Mouse (Mus musculus) limb, embryonic 12.5 days (tissue): ENCODE results near the gene Pex11a. TPM values are rescaled to one million over a fixed set of nuclear protein-coding genes. Genes with fewer than 3 reads are reported as not detected.
"Not testable (repeated sequence)": the region's sequence is repeated elsewhere in the genome, so short reads cannot be mapped to it uniquely, and the experiment has no call there.

ENCODE experiments used
- ATAC-seq: fragments of 200-750 bp; cut with Nextera tagmentation; 2 replicates; pipeline ENCODE4 v1.8.0; 2017; ENCODE audit warnings: low read depth, moderate TSS enrichment; ENCODE audit not compliant: insufficient number of reproducible peaks, insufficient read depth, low FRiP score, low TSS enrichment
- H3K27ac ChIP-seq: fragments of 300-500 bp; sonication (generic); 2 replicates; pipeline ENCODE4 v1.5.1; 2016; ENCODE audit warnings: mild to moderate bottlenecking, moderate library complexity
- H3K27me3 ChIP-seq: fragments of 300-500 bp; sonication (generic); 2 replicates; pipeline ENCODE4 v1.6.1; 2016; ENCODE audit warnings: mild to moderate bottlenecking, moderate library complexity
- H3K36me3 ChIP-seq: fragments of 300-500 bp; sonication (generic); 2 replicates; pipeline ENCODE4 v1.6.1; 2016; ENCODE audit warnings: mild to moderate bottlenecking, moderate library complexity
- H3K4me1 ChIP-seq: fragments of 300-500 bp; sonication (generic); replicated peaks from 2 replicates; pipeline ENCODE4 v1.6.1; 2016
- H3K4me2 ChIP-seq: fragments of 300-500 bp; sonication (generic); 2 replicates; pipeline ENCODE4 v1.6.1; 2016; ENCODE audit warnings: mild to moderate bottlenecking, moderate library complexity
- H3K4me3 ChIP-seq: fragments of 300-500 bp; sonication (generic); replicated peaks from 2 replicates; pipeline ENCODE4 v1.5.1; 2016; ENCODE audit warnings: mild to moderate bottlenecking
- H3K9ac ChIP-seq: fragments of 300-500 bp; sonication (generic); replicated peaks from 2 replicates; pipeline ENCODE4 v1.6.1; 2016; ENCODE audit warnings: mild to moderate bottlenecking, moderate library complexity
- H3K9me3 ChIP-seq: fragments of 300-500 bp; sonication (generic); 2 replicates; pipeline ENCODE4 v1.6.1; 2016; ENCODE audit warnings: mild to moderate bottlenecking, moderate library complexity
- WGBS: fragments of 180-500 bp; shearing (Covaris S2); methylation state at CpG from one replicate; pipeline ENCODE4 v1.1.7; 2016; 5-methylcytosine and 5-hydroxymethylcytosine counted together
- polyA plus RNA-seq: library from polyadenylated mRNA; unstranded; fragments of >200 nt; fragmentation: Nextera tagmentation; extraction: Ambion mirVana; gene quantifications from 2 replicates; pipeline ENCODE4 v1.2.1, GENCODE M21; 2016

The Pex11a gene
- 12.2 and 12.9 TPM in 2 replicates for polyA plus RNA-seq

- H3K4me2 ChIP-seq: peak within 1 kb of the TSS; percentile 91
- peak within 1 kb of the TSS; percentile 71 for H3K9ac ChIP-seq
- peaks cover 7% of the 10 kb centered on the region for H3K4me1 ChIP-seq
- no peaks in the 10 kb centered on the region for H3K27me3 ChIP-seq
- H3K36me3 ChIP-seq: peaks cover 10% of the 10 kb centered on the region; the same call in 1 of the 2 replicates
- H3K9me3 ChIP-seq: no peaks in the 10 kb centered on the region
- peak; percentile 89 for ATAC-seq
- H3K4me3 ChIP-seq: peak within 1 kb of the TSS; percentile 78
- WGBS: 3% methylated on average over 46 of the region's 46 CpGs
- no peak within 1 kb of the TSS for H3K27ac ChIP-seq
These were observed at the start of gene Pex11a, which contains the start of gene Wdr93 for GRCm38 (mm10) chr7:79742659-79743536. TSS of gene Pex11a (minus strand) at chr7:79743131. TSS of gene Wdr93 (plus strand) at chr7:79743163.

DNA sequence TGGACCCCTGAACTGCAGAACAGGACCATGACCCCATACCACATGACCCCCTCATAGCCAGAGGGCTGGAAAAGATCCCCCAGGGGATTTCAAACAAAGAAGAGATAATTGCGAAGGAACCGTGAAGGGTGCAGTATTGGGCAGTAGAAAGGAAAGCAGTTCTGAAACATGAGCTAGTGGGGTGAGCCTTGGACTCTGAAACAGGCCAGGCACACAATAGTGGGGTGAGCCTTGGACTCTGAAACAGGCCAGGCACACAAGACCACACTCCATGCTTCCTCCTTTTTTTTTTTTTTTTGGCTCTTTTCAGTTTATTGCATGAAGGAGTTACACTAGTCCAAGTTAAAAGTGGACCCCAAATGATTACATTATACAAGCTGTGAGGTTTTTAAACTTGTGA, 46.9 kb upstream of the Pex11a start:
- H3K36me3 ChIP-seq, H3K4me3 ChIP-seq, ATAC-seq, H3K4me2 ChIP-seq, H3K9me3 ChIP-seq, H3K9ac ChIP-seq, H3K27ac ChIP-seq: not testable (repeated sequence)
- H3K27me3 ChIP-seq: peaks cover 76% of the 10 kb centered on the region
- H3K4me1 ChIP-seq: peaks cover 29% of the 10 kb centered on the region
- 15% methylated on average over 2 of the region's 2 CpGs for WGBS

GRCm38 (mm10) chr7:79786295-79786694, 43.4 kb upstream of the Pex11a start:
- Histone ChIP-seq H3K9ac (no peak overlapping the region), H3K27ac (no peak overlapping the region), H3K4me1 (peaks cover 18% of the 10 kb centered on the region), H3K4me3 (no peak overlapping the region), H3K9me3 (no peaks in the 10 kb centered on the region), H3K36me3 (no peaks in the 10 kb centered on the region), H3K27me3 (peaks cover 41% of the 10 kb centered on the region), H3K4me2 (no peak overlapping the region)
- WGBS: 15% methylated on average over 6 of the region's 6 CpGs
- no peak; the same call in 1 of the 2 replicates for ATAC-seq

DNA sequence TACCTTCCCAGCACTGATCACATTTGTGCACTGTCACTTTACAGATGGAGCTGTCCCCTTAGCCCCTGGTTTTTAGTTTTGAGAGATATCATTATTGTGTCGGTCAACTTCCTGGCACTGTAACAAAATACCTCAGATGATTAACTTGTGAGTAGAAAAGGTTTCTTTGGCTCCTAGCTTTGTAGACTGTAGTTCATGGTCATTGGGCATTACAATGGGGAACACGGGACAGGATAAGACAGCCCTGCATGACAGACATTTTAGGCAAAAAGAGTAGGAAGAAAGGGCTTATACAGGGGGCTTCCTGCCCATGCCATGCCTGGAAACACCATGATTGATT, 39.6 kb upstream of the Pex11a start:
- no peaks in the 10 kb centered on the region for H3K9me3 ChIP-seq
- WGBS: 89% methylated on average over 2 of the region's 2 CpGs
- H3K27me3 ChIP-seq: peaks cover 16% of the 10 kb centered on the region
- no peak overlapping the region for H3K4me3 ChIP-seq
- H3K36me3 ChIP-seq: no peaks in the 10 kb centered on the region
- no peak overlapping the region for H3K4me2 ChIP-seq
- no peak overlapping the region for H3K9ac ChIP-seq
- no peak overlapping the region for H3K27ac ChIP-seq
- no peak for ATAC-seq
- peaks cover 10% of the 10 kb centered on the region; the same call in 1 of the 2 replicates for H3K4me1 ChIP-seq

GRCm38 (mm10) chr7:79781826-79782515, 39.0 kb upstream of the Pex11a start:
- Histone ChIP-seq H3K9me3 (no peaks in the 10 kb centered on the region), H3K9ac (no peak overlapping the region), H3K4me2 (no peak overlapping the region), H3K27me3 (peaks cover 12% of the 10 kb centered on the region), H3K4me3 (no peak overlapping the region), H3K27ac (no peak overlapping the region), H3K4me1 (peaks cover 10% of the 10 kb centered on the region; the same call in 1 of the 2 replicates), H3K36me3 (no peaks in the 10 kb centered on the region)
- 80% methylated on average over 11 of the region's 11 CpGs for WGBS
- no peak for ATAC-seq

GRCm38 (mm10) chr7:79780647-79781626, 38.0 kb upstream of the Pex11a start:
- 29% methylated on average over 16 of the region's 16 CpGs for WGBS
- peaks cover 10% of the 10 kb centered on the region; the same call in 1 of the 2 replicates for H3K4me1 ChIP-seq

GRCm38 (mm10) chr7:79771561-79772512, 28.9 kb upstream of the Pex11a start:
- WGBS: 37% methylated on average over 15 of the region's 15 CpGs
- H3K27ac ChIP-seq: no peak overlapping the region
- no peak overlapping the region for H3K4me3 ChIP-seq
- no peak overlapping the region for H3K9ac ChIP-seq
- H3K27me3 ChIP-seq: peaks cover 4% of the 10 kb centered on the region; the same call in 1 of the 2 replicates
- no peaks in the 10 kb centered on the region for H3K36me3 ChIP-seq
- no peak for ATAC-seq
- H3K4me1 ChIP-seq: no peaks in the 10 kb centered on the region
- no peak overlapping the region for H3K4me2 ChIP-seq
- H3K9me3 ChIP-seq: no peaks in the 10 kb centered on the region

More at GRCm38 (mm10) chr7:79780647-79781626, 38.0 kb upstream of the Pex11a start:
- Histone ChIP-seq H3K36me3 (no peaks in the 10 kb centered on the region), H3K4me3 (no peak overlapping the region; the same call in 1 of the 2 replicates), H3K9ac (0 out of 2 replicates have a peak overlapping the region, but pooled peaks have one; percentile 37), H3K27ac (no peak overlapping the region), H3K4me2 (peak overlapping the region; percentile 49), H3K9me3 (no peaks in the 10 kb centered on the region), H3K27me3 (peaks cover 11% of the 10 kb centered on the region; the same call in 1 of the 2 replicates)
- ATAC-seq: no peak

DNA sequence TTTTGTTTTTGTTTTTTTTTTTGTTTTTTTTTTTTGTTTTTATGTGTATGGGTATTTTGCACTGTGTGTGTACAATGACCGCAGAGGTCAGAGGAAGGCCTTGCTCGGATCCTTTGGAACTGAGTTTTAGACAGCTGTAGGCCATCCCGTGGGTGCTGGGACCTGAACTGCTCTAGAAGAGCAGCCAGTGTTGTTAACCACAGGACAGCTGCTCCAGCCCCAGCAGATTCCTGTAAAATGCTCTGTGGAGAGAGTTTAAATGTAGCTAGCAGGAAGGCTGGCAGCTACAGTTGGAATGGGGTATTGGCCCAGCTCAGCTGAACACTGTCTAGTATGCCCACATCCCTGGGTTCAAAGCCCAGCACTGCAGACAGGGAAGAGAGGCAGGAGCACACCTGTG, 26.7 kb upstream of the Pex11a start:
- no peak for ATAC-seq
- 87% methylated on average over 3 of the region's 3 CpGs for WGBS

GRCm38 (mm10) chr7:79765991-79766390, 23.1 kb upstream of the Pex11a start:
- WGBS: 50% methylated on average over 1 of the region's 1 CpGs
- no peaks in the 10 kb centered on the region for H3K27me3 ChIP-seq
- ATAC-seq: no peak
- no peaks in the 10 kb centered on the region for H3K4me1 ChIP-seq
- H3K27ac ChIP-seq: no peak overlapping the region
- no peaks in the 10 kb centered on the region for H3K36me3 ChIP-seq
- no peak overlapping the region for H3K4me3 ChIP-seq
- no peaks in the 10 kb centered on the region for H3K9me3 ChIP-seq
- H3K4me2 ChIP-seq: no peak overlapping the region
- H3K9ac ChIP-seq: no peak overlapping the region

More for the DNA sequence above, 26.7 kb upstream of the Pex11a start:
- Histone ChIP-seq H3K27ac (no peak overlapping the region), H3K4me3 (no peak overlapping the region), H3K4me2 (no peak overlapping the region), H3K9ac (no peak overlapping the region), H3K9me3 (no peaks in the 10 kb centered on the region), H3K27me3 (no peaks in the 10 kb centered on the region), H3K4me1 (no peaks in the 10 kb centered on the region), H3K36me3 (no peaks in the 10 kb centered on the region)

- Histone ChIP-seq H3K36me3 (no peaks in the 10 kb centered on the region), H3K4me3 (no peak overlapping the region), H3K4me1 (no peaks in the 10 kb centered on the region), H3K9me3 (no peaks in the 10 kb centered on the region), H3K27me3 (no peaks in the 10 kb centered on the region), H3K27ac (no peak overlapping the region), H3K9ac (no peak overlapping the region), H3K4me2 (no peak overlapping the region)
- no peak for ATAC-seq
- 76% methylated on average over 8 of the region's 8 CpGs for WGBS
These were observed 19.2 kb upstream of the Pex11a start for GRCm38 (mm10) chr7:79762106-79762505.
